8 mouse cellular contexts compared by ENCODE assay signal in genomic region chr16:18211417-18212171, GRCm38 (mm10). TPM values are rescaled to one million over a fixed set of nuclear protein-coding genes. Genes with fewer than 3 reads are reported as not detected.
A peak's percentile ranks its signal among the peaks of the same experiment; 100 is the strongest.
DNase-seq lines count a peak whose midpoint lies in the region; ATAC-seq and TF ChIP-seq lines count a peak whose summit lies in the region.

No protein-coding gene starts in this region.

- H3K9me3 ChIP-seq in embryonic facial prominence, embryonic 10.5 days = no peaks in the 10 kb centered on the region
- H3K9me3 ChIP-seq in liver, embryonic 14.5 days (ENCODE audit: control insufficient read depth, low read length) = no peaks in the 10 kb centered on the region
- H3K9me3 ChIP-seq in neural tube, embryonic 15.5 days (replicated peaks) = no peaks in the 10 kb centered on the region

- H3K9ac ChIP-seq in liver, embryonic 14.5 days (replicated peaks) = no peak overlapping the region
- H3K9ac ChIP-seq in neural tube, embryonic 15.5 days (replicated peaks) = no peak overlapping the region

- TF ChIP-seq POLR2A in testis, adult 2 months (IDR thresholded peaks at IDR 0.05; ENCODE audit: control insufficient read depth, low read depth, low read length) = no peak

- no peak overlapping the region for H3K4me2 ChIP-seq in liver, embryonic 14.5 days (ENCODE audit: low read depth)
- H3K4me2 ChIP-seq in neural tube, embryonic 15.5 days = no peak overlapping the region

- no peak for ATAC-seq in liver, embryonic 14.5 days (ENCODE audit: insufficient read depth)
- ATAC-seq in neural tube, embryonic 15.5 days (ENCODE audit: low FRiP score) = peak; percentile 19; the same call in 1 of the 2 replicates

- H3K27me3 ChIP-seq in embryonic facial prominence, embryonic 10.5 days (replicated peaks; ENCODE audit: low read depth, poor library complexity, severe bottlenecking) = peaks cover 16% of the 10 kb centered on the region; the same call in 1 of the 2 replicates
- no peaks in the 10 kb centered on the region for H3K27me3 ChIP-seq in liver, embryonic 14.5 days (ENCODE audit: control insufficient read depth, insufficient read depth, low read length)
- H3K27me3 ChIP-seq in neural tube, embryonic 15.5 days (replicated peaks) = no peaks in the 10 kb centered on the region
- no peaks in the 10 kb centered on the region for H3K27me3 ChIP-seq in testis, adult 2 months (ENCODE audit: control insufficient read depth, insufficient read depth, low read length)

- no peaks in the 10 kb centered on the region for H3K36me3 ChIP-seq in embryonic facial prominence, embryonic 10.5 days (replicated peaks)
- H3K36me3 ChIP-seq in liver, embryonic 14.5 days (replicated peaks; ENCODE audit: control insufficient read depth, insufficient read depth, low read depth) = no peaks in the 10 kb centered on the region
- H3K36me3 ChIP-seq in neural tube, embryonic 15.5 days = no peaks in the 10 kb centered on the region
- no peaks in the 10 kb centered on the region for H3K36me3 ChIP-seq in testis, adult 2 months (ENCODE audit: control insufficient read depth, insufficient read depth, low read length)

- peak; percentile 57 for DNase-seq in CD4-positive helper T cell, adult 2 months (ENCODE audit: low read depth, low spot score)
- DNase-seq in adrenal gland, postnatal 25 days = peak; percentile 88
- peak; percentile 87 for DNase-seq in embryonic facial prominence, embryonic 10.5 days (ENCODE audit: low spot score)
- DNase-seq in heart, adult 9 months (ENCODE audit: low spot score in 2 of 2) = peak; percentile 65 to 77
- peak; percentile 85 to 95 for DNase-seq in kidney, postnatal 25 days
- peak in 2 of 3 experiments; percentile 18 to 25 for DNase-seq in liver, embryonic 14.5 days (ENCODE audit: low read depth in 3 of 3, low spot score in 3 of 3)

- 50% methylated on average over 10 of the region's 10 CpGs for WGBS in embryonic facial prominence, embryonic 10.5 days
- 35% methylated on average over 10 of the region's 10 CpGs for WGBS in liver, embryonic 14.5 days (ENCODE audit: insufficient replicate concordance)
- WGBS in neural tube, embryonic 15.5 days = 45% methylated on average over 10 of the region's 10 CpGs

- peak; percentile 97 for TF ChIP-seq CTCF in liver, embryonic 14.5 days (IDR thresholded peaks at IDR 0.05; ENCODE audit: low read depth)
- TF ChIP-seq CTCF in testis, adult 2 months (IDR thresholded peaks at IDR 0.05; ENCODE audit: control insufficient read depth, insufficient read depth, insufficient replicate concordance, low read depth, low read length) = peak; percentile 97

- 0 out of 2 replicates have a peak overlapping the region, but pooled peaks have one; percentile 19 for H3K27ac ChIP-seq in embryonic facial prominence, embryonic 10.5 days (replicated peaks)
- H3K27ac ChIP-seq in liver, embryonic 14.5 days = no peak overlapping the region
- no peak overlapping the region for H3K27ac ChIP-seq in neural tube, embryonic 15.5 days (replicated peaks)
- no peak overlapping the region for H3K27ac ChIP-seq in testis, adult 2 months (ENCODE audit: control insufficient read depth, insufficient read depth, low read depth, low read length)

- TF ChIP-seq EP300 in liver, embryonic 14.5 days (IDR thresholded peaks at IDR 0.05; ENCODE audit: low read depth) = no peak

- H3K4me3 ChIP-seq in embryonic facial prominence, embryonic 10.5 days = no peak overlapping the region
- H3K4me3 ChIP-seq in liver, embryonic 14.5 days (ENCODE audit: insufficient read depth in 1 of 2, low read depth in 2 of 2, low read length in 2 of 2) = no peak overlapping the region
- no peak overlapping the region for H3K4me3 ChIP-seq in neural tube, embryonic 15.5 days (replicated peaks)
- H3K4me3 ChIP-seq in testis, adult 2 months (ENCODE audit: control insufficient read depth, low read depth, low read length) = peak overlapping the region; percentile 73

- H3K4me1 ChIP-seq in embryonic facial prominence, embryonic 10.5 days = peaks cover 23% of the 10 kb centered on the region
- H3K4me1 ChIP-seq in liver, embryonic 14.5 days (replicated peaks; ENCODE audit: control insufficient read depth in 2 of 2, insufficient read depth in 2 of 2, low read length in 1 of 2) = no peaks in the 10 kb centered on the region
- H3K4me1 ChIP-seq in neural tube, embryonic 15.5 days = peaks cover 63% of the 10 kb centered on the region
- peaks cover 4% of the 10 kb centered on the region; the same call in 1 of the 2 replicates for H3K4me1 ChIP-seq in testis, adult 2 months (ENCODE audit: control insufficient read depth, insufficient read depth, low read length)

RNA-seq across cellular contexts. Expression of gene Ccdc188, which starts 6.1 kb away (rescaled TPM):
- not detected in 2 replicates for total RNA-seq in adrenal gland, postnatal 25 days (2021)
- not detected in 2 replicates for polyA plus RNA-seq in embryonic facial prominence, embryonic 10.5 days (2016; fragmentation: Nextera tagmentation; extraction: Ambion mirVana)
- not detected in 2 replicates for polyA plus RNA-seq in liver, embryonic 14.5 days (2012; rRNA removed)
- not detected in 2 replicates for polyA plus RNA-seq in liver, embryonic 14.5 days (2014; fragmentation: Nextera tagmentation; extraction: Ambion mirVana)
- not detected in 2 replicates for polyA plus RNA-seq in neural tube, embryonic 15.5 days (2015; fragmentation: Nextera tagmentation; extraction: Ambion mirVana)
- 103 and 117 TPM in 2 replicates for polyA plus RNA-seq in testis, adult 2 months (2012; rRNA removed)

RNA-seq across cellular contexts. Expression of gene Zdhhc8, which starts 23.3 kb away (rescaled TPM):
- 21.5 and 26.8 TPM in 2 replicates for total RNA-seq in adrenal gland, postnatal 25 days (2021)
- 15.5 and 17.9 TPM in 2 replicates for polyA plus RNA-seq in embryonic facial prominence, embryonic 10.5 days (2016; fragmentation: Nextera tagmentation; extraction: Ambion mirVana)
- 2.9 and 3.9 TPM in 2 replicates for polyA plus RNA-seq in liver, embryonic 14.5 days (2012; rRNA removed)
- polyA plus RNA-seq in liver, embryonic 14.5 days (2014; fragmentation: Nextera tagmentation; extraction: Ambion mirVana) = 0.88 and 1.2 TPM in 2 replicates
- 16.9 and 19.2 TPM in 2 replicates for polyA plus RNA-seq in neural tube, embryonic 15.5 days (2015; fragmentation: Nextera tagmentation; extraction: Ambion mirVana)
- 4.3 and 5.5 TPM in 2 replicates for polyA plus RNA-seq in testis, adult 2 months (2012; rRNA removed)

RNA-seq across cellular contexts. Expression of gene Trmt2a, which starts 36.9 kb away (rescaled TPM):
- total RNA-seq in adrenal gland, postnatal 25 days (2021) = 60.1 and 63.9 TPM in 2 replicates
- polyA plus RNA-seq in embryonic facial prominence, embryonic 10.5 days (2016; fragmentation: Nextera tagmentation; extraction: Ambion mirVana) = 116 and 120 TPM in 2 replicates
- polyA plus RNA-seq in liver, embryonic 14.5 days (2012; rRNA removed) = 44.4 and 51.8 TPM in 2 replicates
- polyA plus RNA-seq in liver, embryonic 14.5 days (2014; fragmentation: Nextera tagmentation; extraction: Ambion mirVana) = 46.2 and 47.9 TPM in 2 replicates
- 96.4 and 97.1 TPM in 2 replicates for polyA plus RNA-seq in neural tube, embryonic 15.5 days (2015; fragmentation: Nextera tagmentation; extraction: Ambion mirVana)
- polyA plus RNA-seq in testis, adult 2 months (2012; rRNA removed) = 23.5 and 24.9 TPM in 2 replicates

RNA-seq across cellular contexts. Expression of gene Ranbp1, which starts 36.9 kb away (rescaled TPM):
- total RNA-seq in adrenal gland, postnatal 25 days (2021) = 139 and 168 TPM in 2 replicates
- polyA plus RNA-seq in embryonic facial prominence, embryonic 10.5 days (2016; fragmentation: Nextera tagmentation; extraction: Ambion mirVana) = 1,276 and 1,293 TPM in 2 replicates
- polyA plus RNA-seq in liver, embryonic 14.5 days (2012; rRNA removed) = 86.2 and 148 TPM in 2 replicates
- polyA plus RNA-seq in liver, embryonic 14.5 days (2014; fragmentation: Nextera tagmentation; extraction: Ambion mirVana) = 338 and 364 TPM in 2 replicates
- polyA plus RNA-seq in neural tube, embryonic 15.5 days (2015; fragmentation: Nextera tagmentation; extraction: Ambion mirVana) = 364 and 412 TPM in 2 replicates
- polyA plus RNA-seq in testis, adult 2 months (2012; rRNA removed) = 64.4 and 76.0 TPM in 2 replicates

RNA-seq across cellular contexts. Expression of gene Gm49776, which starts 46.5 kb away (rescaled TPM):
- not detected in 2 replicates for total RNA-seq in adrenal gland, postnatal 25 days (2021)
- 6.6 TPM in 1 of 2 replicates, not detected in the other for polyA plus RNA-seq in embryonic facial prominence, embryonic 10.5 days (2016; fragmentation: Nextera tagmentation; extraction: Ambion mirVana)
- 0.18 and 0.40 TPM in 2 replicates for polyA plus RNA-seq in liver, embryonic 14.5 days (2012; rRNA removed)
- polyA plus RNA-seq in liver, embryonic 14.5 days (2014; fragmentation: Nextera tagmentation; extraction: Ambion mirVana) = 1.3 and 1.9 TPM in 2 replicates
- polyA plus RNA-seq in neural tube, embryonic 15.5 days (2015; fragmentation: Nextera tagmentation; extraction: Ambion mirVana) = 1.4 and 5.4 TPM in 2 replicates
- 0.38 and 0.58 TPM in 2 replicates for polyA plus RNA-seq in testis, adult 2 months (2012; rRNA removed)

Comparison
In these comparisons a context has a peak if more than half of its experiments do, and no peak if none do; other contexts are left out.
1. DNase-seq: peak in every context shown above with its lines; median percentile 90 in kidney, postnatal 25 days; 88 in adrenal gland, postnatal 25 days; 87 in embryonic facial prominence, embryonic 10.5 days; 71 in heart, adult 9 months; 57 in CD4-positive helper T cell, adult 2 months; 22 in liver, embryonic 14.5 days.
2. RNA of gene Ccdc188, which starts 6.1 kb away (polyA plus RNA-seq): 103 to 117 TPM in testis, adult 2 months; not detected in neural tube, embryonic 15.5 days, not detected in embryonic facial prominence, embryonic 10.5 days and not detected in liver, embryonic 14.5 days; every median in the first group is over 10 times any median in the second.